Mouse (Mus musculus): Measurements from ENCODE around the gene CK137956. TPM values are rescaled to one million over a fixed set of nuclear protein-coding genes. Genes with fewer than 3 reads are reported as not detected.

Gene CK137956
- polyA plus RNA-seq, 2 experiments: not detected

GRCm38 (mm10) chr4:127985874-127986273 lies 15.1 kb upstream of the CK137956 start:
- no peak overlapping the region for H3K4me3 ChIP-seq (ENCODE audit: insufficient read depth in 1 of 2, low read depth in 2 of 2, low read length in 2 of 2)
- H3K4me1 ChIP-seq (replicated peaks; ENCODE audit: control insufficient read depth in 2 of 2, insufficient read depth in 2 of 2, low read length in 1 of 2): no peaks in the 10 kb centered on the region
- no peak overlapping the region for H3K4me2 ChIP-seq (ENCODE audit: low read depth)
- 15% methylated on average over 10 of the region's 10 CpGs for WGBS (ENCODE audit: insufficient replicate concordance)
- no peak overlapping the region for H3K27ac ChIP-seq
- DNase-seq (ENCODE audit: low read depth in 3 of 3, low spot score in 3 of 3): no peak
- no peak for TF ChIP-seq EP300 (IDR thresholded peaks at IDR 0.05; ENCODE audit: low read depth)
- TF ChIP-seq CTCF (IDR thresholded peaks at IDR 0.05; ENCODE audit: low read depth): no peak
- H3K9me3 ChIP-seq (ENCODE audit: control insufficient read depth, low read length): no peaks in the 10 kb centered on the region
- peaks cover 36% of the 10 kb centered on the region for H3K27me3 ChIP-seq (ENCODE audit: control insufficient read depth, insufficient read depth, low read length)
- no peak for ATAC-seq (ENCODE audit: insufficient read depth)
- H3K36me3 ChIP-seq (replicated peaks; ENCODE audit: control insufficient read depth, insufficient read depth, low read depth): no peaks in the 10 kb centered on the region
- no peak overlapping the region for H3K9ac ChIP-seq (replicated peaks)

- Histone ChIP-seq H3K9me3 (ENCODE audit: control insufficient read depth, low read length) (no peaks in the 10 kb centered on the region), H3K4me2 (ENCODE audit: low read depth) (no peak overlapping the region), H3K36me3 (replicated peaks; ENCODE audit: control insufficient read depth, insufficient read depth, low read depth) (no peaks in the 10 kb centered on the region), H3K4me1 (replicated peaks; ENCODE audit: control insufficient read depth in 2 of 2, insufficient read depth in 2 of 2, low read length in 1 of 2) (no peaks in the 10 kb centered on the region), H3K4me3 (ENCODE audit: insufficient read depth in 1 of 2, low read depth in 2 of 2, low read length in 2 of 2) (no peak overlapping the region), H3K9ac (replicated peaks) (no peak overlapping the region), H3K27ac (no peak overlapping the region), H3K27me3 (ENCODE audit: control insufficient read depth, insufficient read depth, low read length) (peaks cover 36% of the 10 kb centered on the region)
- WGBS (ENCODE audit: insufficient replicate concordance): 64% methylated on average over 2 of the region's 2 CpGs
- ATAC-seq (ENCODE audit: insufficient read depth): no peak
- TF ChIP-seq CTCF (IDR thresholded peaks at IDR 0.05; ENCODE audit: low read depth): no peak
- TF ChIP-seq EP300 (IDR thresholded peaks at IDR 0.05; ENCODE audit: low read depth): no peak
- DNase-seq (ENCODE audit: low read depth in 3 of 3, low spot score in 3 of 3): no peak
Observed at GRCm38 (mm10) chr4:127984426-127984825, 13.7 kb upstream of the CK137956 start.

GRCm38 (mm10) chr4:127981125-127981524 lies 10.4 kb upstream of the CK137956 start:
- no peak overlapping the region for H3K4me2 ChIP-seq (ENCODE audit: low read depth)
- H3K4me3 ChIP-seq (ENCODE audit: insufficient read depth in 1 of 2, low read depth in 2 of 2, low read length in 2 of 2): no peak overlapping the region
- no peak overlapping the region for H3K27ac ChIP-seq
- H3K36me3 ChIP-seq (replicated peaks; ENCODE audit: control insufficient read depth, insufficient read depth, low read depth): no peaks in the 10 kb centered on the region
- H3K9ac ChIP-seq (replicated peaks): no peak overlapping the region
- no peaks in the 10 kb centered on the region for H3K4me1 ChIP-seq (replicated peaks; ENCODE audit: control insufficient read depth in 2 of 2, insufficient read depth in 2 of 2, low read length in 1 of 2)
- no peaks in the 10 kb centered on the region for H3K9me3 ChIP-seq (ENCODE audit: control insufficient read depth, low read length)
- 69% methylated on average over 6 of the region's 6 CpGs for WGBS (ENCODE audit: insufficient replicate concordance)
- peaks cover 3% of the 10 kb centered on the region for H3K27me3 ChIP-seq (ENCODE audit: control insufficient read depth, insufficient read depth, low read length)
- no peak for TF ChIP-seq CTCF (IDR thresholded peaks at IDR 0.05; ENCODE audit: low read depth)
- TF ChIP-seq EP300 (IDR thresholded peaks at IDR 0.05; ENCODE audit: low read depth): no peak
- no peak for DNase-seq (ENCODE audit: low read depth in 3 of 3, low spot score in 3 of 3)
- no peak for ATAC-seq (ENCODE audit: insufficient read depth)

- DNase-seq (ENCODE audit: low read depth in 3 of 3, low spot score in 3 of 3): no peak
- no peak overlapping the region for H3K4me2 ChIP-seq (ENCODE audit: low read depth)
- WGBS (ENCODE audit: insufficient replicate concordance): 46% methylated on average over 3 of the region's 3 CpGs
- H3K36me3 ChIP-seq (replicated peaks; ENCODE audit: control insufficient read depth, insufficient read depth, low read depth): no peaks in the 10 kb centered on the region
- no peak for ATAC-seq (ENCODE audit: insufficient read depth)
- H3K4me1 ChIP-seq (replicated peaks; ENCODE audit: control insufficient read depth in 2 of 2, insufficient read depth in 2 of 2, low read length in 1 of 2): no peaks in the 10 kb centered on the region
- H3K9ac ChIP-seq (replicated peaks): no peak overlapping the region
- no peaks in the 10 kb centered on the region for H3K9me3 ChIP-seq (ENCODE audit: control insufficient read depth, low read length)
- H3K27ac ChIP-seq: no peak overlapping the region
- H3K27me3 ChIP-seq (ENCODE audit: control insufficient read depth, insufficient read depth, low read length): peaks cover 2% of the 10 kb centered on the region; the same call in 1 of the 2 replicates
- no peak overlapping the region for H3K4me3 ChIP-seq (ENCODE audit: insufficient read depth in 1 of 2, low read depth in 2 of 2, low read length in 2 of 2)
- no peak for TF ChIP-seq EP300 (IDR thresholded peaks at IDR 0.05; ENCODE audit: low read depth)
- no peak for TF ChIP-seq CTCF (IDR thresholded peaks at IDR 0.05; ENCODE audit: low read depth)
Observed at GRCm38 (mm10) chr4:127972976-127973375, 2.2 kb upstream of the CK137956 start.

GRCm38 (mm10) chr4:127970018-127970421 lies 731 bp downstream of the CK137956 start:
- Histone ChIP-seq H3K9me3 (ENCODE audit: control insufficient read depth, low read length) (no peaks in the 10 kb centered on the region), H3K9ac (replicated peaks) (no peak overlapping the region), H3K36me3 (replicated peaks; ENCODE audit: control insufficient read depth, insufficient read depth, low read depth) (no peaks in the 10 kb centered on the region), H3K27ac (no peak overlapping the region), H3K4me1 (replicated peaks; ENCODE audit: control insufficient read depth in 2 of 2, insufficient read depth in 2 of 2, low read length in 1 of 2) (no peaks in the 10 kb centered on the region), H3K4me3 (ENCODE audit: insufficient read depth in 1 of 2, low read depth in 2 of 2, low read length in 2 of 2) (no peak overlapping the region), H3K4me2 (ENCODE audit: low read depth) (no peak overlapping the region), H3K27me3 (ENCODE audit: control insufficient read depth, insufficient read depth, low read length) (peaks cover 2% of the 10 kb centered on the region; the same call in 1 of the 2 replicates)
- ATAC-seq (ENCODE audit: insufficient read depth): no peak
- DNase-seq (ENCODE audit: low read depth in 3 of 3, low spot score in 3 of 3): no peak
- TF ChIP-seq EP300 (IDR thresholded peaks at IDR 0.05; ENCODE audit: low read depth): no peak
- no peak for TF ChIP-seq CTCF (IDR thresholded peaks at IDR 0.05; ENCODE audit: low read depth)
- 7% methylated on average over 7 of the region's 7 CpGs for WGBS (ENCODE audit: insufficient replicate concordance)
